Comparison of ENCODE assay signal across 13 mouse cellular contexts in the genomic region with DNA sequence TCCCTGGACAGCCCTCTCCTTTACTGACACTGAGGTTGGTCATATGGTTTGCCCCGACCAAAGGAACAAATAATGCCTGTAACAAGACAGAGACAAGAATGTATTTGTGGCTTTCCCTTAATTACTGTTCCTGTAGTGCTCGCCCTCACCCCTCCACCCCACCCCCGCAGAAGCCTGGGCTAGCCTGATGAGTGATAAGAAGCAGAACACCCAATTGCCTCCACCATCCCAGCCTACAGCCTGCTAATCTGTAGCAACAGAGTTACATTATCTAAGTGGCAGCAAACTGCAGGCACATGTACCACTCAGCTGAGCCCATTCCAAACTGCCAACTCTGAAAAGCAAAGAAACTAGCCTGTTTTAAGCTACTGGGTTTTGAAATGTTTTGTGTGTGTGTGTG.
DNase-seq lines count a peak whose midpoint lies in the region; ATAC-seq lines count a peak whose summit lies in the region.
"Had no signal": no experiment of that assay in that cellular context is flagged by ENCODE, and none has a peak within 500 bp of the region (broad histone marks: within the 10 kb centered on the region; RNA-seq: fewer than 3 reads in every experiment).

No protein-coding gene starts in this region.

- peaks cover 70% of the 10 kb centered on the region for H3K4me1 ChIP-seq in erythroblast, embryonic 14.5 days (ENCODE audit: control insufficient read depth)
- H3K4me1 ChIP-seq: embryonic facial prominence, embryonic 13.5 days; midbrain, embryonic 10.5 days had no signal

- H3K27me3 ChIP-seq in erythroblast, embryonic 14.5 days (ENCODE audit: control insufficient read depth) = no peaks in the 10 kb centered on the region

- peak; percentile 4 for DNase-seq in testis, postnatal 14 days (ENCODE audit: low spot score)
- DNase-seq in testis, postnatal 10 days (ENCODE audit: low spot score) = no peak
- DNase-seq in thymus, postnatal 25 days = no peak
- DNase-seq: cerebellum, adult 9-11 months; kidney, postnatal 14 days; retina, postnatal 1 day had no signal

- no peaks in the 10 kb centered on the region for H3K36me3 ChIP-seq in erythroblast, embryonic 14.5 days (ENCODE audit: control insufficient read depth)
- H3K36me3 ChIP-seq: embryonic facial prominence, embryonic 13.5 days; midbrain, embryonic 10.5 days had no signal

- H3K9me3 ChIP-seq in erythroblast, embryonic 14.5 days (ENCODE audit: control insufficient read depth, low read length) = no peaks in the 10 kb centered on the region
- H3K9me3 ChIP-seq: embryonic facial prominence, embryonic 13.5 days; midbrain, embryonic 10.5 days had no signal

- ATAC-seq in megakaryocyte, adult 5-6 weeks (ENCODE audit: poor library complexity, severe bottlenecking) = peak; percentile 49
- ATAC-seq in inflammation-experienced regulatory T-cells, adult 6 months = no peak
- ATAC-seq in monocyte, adult 5-6 weeks (replicated peaks; ENCODE audit: insufficient number of reproducible peaks, low FRiP score, low TSS enrichment, poor library complexity, severe bottlenecking) = no peak
- ATAC-seq: hindbrain, embryonic 16.5 days had no signal

- peak overlapping the region; percentile 32 for H3K4me3 ChIP-seq in erythroblast, embryonic 14.5 days (replicated peaks)
- H3K4me3 ChIP-seq: embryonic facial prominence, embryonic 13.5 days; midbrain, embryonic 10.5 days had no signal
